Mouse (Mus musculus) forebrain, embryonic 14.5 days (tissue): ENCODE data around the gene Mcm3ap. TPM values are rescaled to one million over a fixed set of nuclear protein-coding genes. Genes with fewer than 3 reads are reported as not detected.
A peak's percentile ranks its signal among the peaks of the same experiment; 100 is the strongest.

Experiments used
- ATAC-seq: fragments of 200-750 bp; cut with Nextera tagmentation; 2 replicates; pipeline ENCODE4 v1.8.0; 2017; ENCODE audit warnings: mild to moderate bottlenecking, moderate library complexity
- DNase-seq: peaks from one replicate; pipeline ENCODE4 v3.0.0-alpha.2; 2015; ENCODE audit warnings: low spot score
- H3K27ac ChIP-seq: fragments of 300-500 bp; sonication (generic); 2 replicates; pipeline ENCODE4 v1.5.1; 2014; ENCODE audit warnings: low read depth, mild to moderate bottlenecking, control low read depth, low read length, moderate library complexity
- H3K27me3 ChIP-seq: fragments of 300-500 bp; sonication (generic); replicated peaks from 2 replicates; pipeline ENCODE4 v1.6.1; 2014; ENCODE audit warnings: low read length, control low read depth, mixed read lengths; ENCODE audit not compliant: control insufficient read depth, insufficient read depth
- H3K36me3 ChIP-seq: fragments of 300-500 bp; sonication (generic); 2 replicates; pipeline ENCODE4 v1.6.1; 2014; ENCODE audit warnings: low read length, control low read depth; ENCODE audit not compliant: control insufficient read depth, insufficient read depth
- H3K4me1 ChIP-seq: fragments of 300-500 bp; sonication (generic); 2 replicates; pipeline ENCODE4 v1.6.1; 2014; ENCODE audit warnings: antibody characterized with exemption, low read length, control low read depth; ENCODE audit not compliant: control insufficient read depth, insufficient read depth
- H3K4me2 ChIP-seq: fragments of 300-500 bp; sonication (generic); 2 replicates; pipeline ENCODE4 v1.6.1; 2014; ENCODE audit warnings: mild to moderate bottlenecking, control low read depth, low read length
- H3K4me3 ChIP-seq: fragments of 300-500 bp; sonication (generic); 2 replicates; pipeline ENCODE4 v1.5.1; 2014; ENCODE audit warnings: low read depth, low read length, control low read depth
- H3K9ac ChIP-seq: fragments of 300-500 bp; sonication (generic); 2 replicates; pipeline ENCODE4 v1.6.1; 2014; ENCODE audit warnings: mild to moderate bottlenecking, low read length, control low read depth, moderate library complexity
- H3K9me3 ChIP-seq: fragments of 300-500 bp; sonication (generic); replicated peaks from 2 replicates; pipeline ENCODE4 v1.6.1; 2016; ENCODE audit warnings: low read length, control low read depth, mixed read lengths; ENCODE audit not compliant: control insufficient read depth
- WGBS: fragments of 180-500 bp; shearing (Covaris S2); extraction: QIAGEN DNeasy Blood & Tissue Kit; methylation state at CpG from one replicate; pipeline ENCODE4 v1.1.7; 2014; 5-methylcytosine and 5-hydroxymethylcytosine counted together
- polyA plus RNA-seq: library from polyadenylated mRNA; unstranded; fragments of >200 nt; fragmentation: Nextera tagmentation; extraction: Ambion mirVana; gene quantifications from 2 replicates; pipeline ENCODE4 v1.2.1, GENCODE M21; 2014

Gene Mcm3ap
- polyA plus RNA-seq, 1 experiment from 2014 or later, result 65.3 TPM

DNA sequence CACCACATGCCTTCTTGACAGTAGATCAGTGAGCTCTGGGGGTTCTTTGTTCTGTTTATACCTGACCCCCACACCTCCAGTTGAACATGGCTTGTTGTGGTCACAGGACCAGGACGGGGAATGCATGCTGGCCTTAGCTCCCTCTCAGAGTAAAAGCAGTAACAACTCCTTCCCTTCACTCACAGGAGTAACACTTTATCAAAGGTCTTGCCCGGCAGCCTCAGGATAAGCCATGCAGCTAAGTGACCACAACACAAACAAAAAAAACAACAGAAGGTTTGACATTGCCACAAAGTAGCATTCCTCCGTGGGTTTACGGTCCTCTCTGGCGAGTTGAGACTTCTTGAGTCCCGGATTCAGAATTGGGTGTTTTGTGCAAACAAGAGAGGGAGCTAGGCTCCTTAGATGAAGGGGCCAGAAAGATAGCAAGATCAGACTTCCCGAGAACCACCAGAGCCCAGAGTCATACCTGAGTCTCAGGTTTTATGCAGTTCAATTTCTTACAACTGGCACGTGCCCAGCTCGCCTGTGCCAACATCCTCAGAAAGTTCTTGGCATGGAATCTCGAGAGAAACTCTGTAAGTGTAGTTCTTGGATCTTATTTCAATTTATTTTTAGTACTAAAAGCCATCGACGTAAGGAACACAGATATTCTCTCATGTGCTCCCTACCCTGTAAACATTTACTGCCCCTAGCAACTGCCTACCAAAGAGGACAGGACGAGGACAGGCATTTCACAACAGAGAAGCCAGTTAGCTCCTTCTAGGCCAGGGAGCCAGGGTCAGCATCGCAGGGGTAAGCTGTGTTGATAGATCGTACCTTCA lies 21.1 kb upstream of the Mcm3ap start:
- H3K4me2 ChIP-seq, result no peak overlapping the region
- peaks cover 8% of the 10 kb centered on the region; the same call in 1 of the 2 replicates for H3K4me1 ChIP-seq
- no peaks in the 10 kb centered on the region for H3K9me3 ChIP-seq
- H3K4me3 ChIP-seq, result no peak overlapping the region
- ATAC-seq, result no peak
- H3K36me3 ChIP-seq, result no peaks in the 10 kb centered on the region
- H3K27me3 ChIP-seq, result no peaks in the 10 kb centered on the region
- 82% methylated on average over 15 of the region's 15 CpGs for WGBS
- no peak overlapping the region for H3K9ac ChIP-seq
- H3K27ac ChIP-seq, result no peak overlapping the region
- DNase-seq, result no peak

- Histone ChIP-seq H3K27ac (no peak within 1 kb of the TSS), H3K4me1 (no peaks in the 10 kb centered on the region), H3K27me3 (no peaks in the 10 kb centered on the region), H3K9ac (no peak within 1 kb of the TSS), H3K9me3 (no peaks in the 10 kb centered on the region), H3K36me3 (no peaks in the 10 kb centered on the region), H3K4me3 (no peak within 1 kb of the TSS), H3K4me2 (no peak within 1 kb of the TSS)
- 62% methylated on average over 5 of the region's 5 CpGs for WGBS
- DNase-seq (no peak), ATAC-seq (no peak)
Measured at GRCm38 (mm10) chr10:76448851-76449250, 19.9 kb upstream of the Mcm3ap start, which contains the start of gene 2610028H24Rik. TSS of gene 2610028H24Rik (plus strand) at chr10:76449081.

GRCm38 (mm10) chr10:76455289-76455688 lies 13.4 kb upstream of the Mcm3ap start:
- H3K9ac ChIP-seq, result no peak overlapping the region
- no peaks in the 10 kb centered on the region for H3K27me3 ChIP-seq
- no peak overlapping the region for H3K4me3 ChIP-seq
- no peaks in the 10 kb centered on the region for H3K9me3 ChIP-seq
- WGBS, result 59% methylated on average over 5 of the region's 5 CpGs
- no peak overlapping the region for H3K4me2 ChIP-seq
- peak; percentile 44; the same call in 1 of the 2 replicates for ATAC-seq
- DNase-seq, result peak; percentile 68
- no peak overlapping the region for H3K27ac ChIP-seq
- H3K4me1 ChIP-seq, result no peaks in the 10 kb centered on the region
- H3K36me3 ChIP-seq, result no peaks in the 10 kb centered on the region

- Histone ChIP-seq H3K4me3 (no peak overlapping the region), H3K27ac (no peak overlapping the region), H3K9me3 (no peaks in the 10 kb centered on the region), H3K4me1 (no peaks in the 10 kb centered on the region), H3K9ac (no peak overlapping the region), H3K4me2 (no peak overlapping the region), H3K27me3 (no peaks in the 10 kb centered on the region), H3K36me3 (0 out of 2 replicates have a peak, but pooled peaks cover 6% of the 10 kb centered on the region)
- no peak for DNase-seq
- ATAC-seq, result no peak
- WGBS, result 89% methylated on average over 1 of the region's 1 CpGs
Measured at GRCm38 (mm10) chr10:76461255-76461654, 7.5 kb upstream of the Mcm3ap start.

- Histone ChIP-seq H3K4me3 (no peak overlapping the region), H3K36me3 (0 out of 2 replicates have a peak, but pooled peaks cover 6% of the 10 kb centered on the region), H3K9me3 (no peaks in the 10 kb centered on the region), H3K4me2 (no peak overlapping the region), H3K4me1 (no peaks in the 10 kb centered on the region), H3K27ac (no peak overlapping the region), H3K9ac (no peak overlapping the region), H3K27me3 (no peaks in the 10 kb centered on the region)
- ATAC-seq (no peak), DNase-seq (no peak)
- WGBS, result 93% methylated on average over 7 of the region's 7 CpGs
Measured at GRCm38 (mm10) chr10:76462312-76462711, 6.4 kb upstream of the Mcm3ap start.

- WGBS, result 89% methylated on average over 6 of the region's 6 CpGs
- Histone ChIP-seq H3K27me3 (no peaks in the 10 kb centered on the region), H3K27ac (no peak overlapping the region), H3K9me3 (no peaks in the 10 kb centered on the region), H3K4me3 (no peak overlapping the region), H3K9ac (no peak overlapping the region), H3K4me1 (no peaks in the 10 kb centered on the region), H3K4me2 (no peak overlapping the region), H3K36me3 (0 out of 2 replicates have a peak, but pooled peaks cover 6% of the 10 kb centered on the region)
- no peak for ATAC-seq
- DNase-seq, result no peak
Measured at GRCm38 (mm10) chr10:76462721-76463120, 6.0 kb upstream of the Mcm3ap start.

- H3K27me3 ChIP-seq, result no peaks in the 10 kb centered on the region
- H3K9ac ChIP-seq, result no peak overlapping the region
- no peaks in the 10 kb centered on the region for H3K4me1 ChIP-seq
- ATAC-seq (no peak), DNase-seq (no peak)
- H3K4me2 ChIP-seq, result no peak overlapping the region
- H3K27ac ChIP-seq, result no peak overlapping the region
- no peak overlapping the region for H3K4me3 ChIP-seq
- H3K9me3 ChIP-seq, result no peaks in the 10 kb centered on the region
- H3K36me3 ChIP-seq, result peaks cover 67% of the 10 kb centered on the region
- 91% methylated on average over 5 of the region's 5 CpGs for WGBS
Measured at GRCm38 (mm10) chr10:76473759-76474158, 5.0 kb downstream of the Mcm3ap start.

GRCm38 (mm10) chr10:76480851-76481250 lies 12.1 kb downstream of the Mcm3ap start:
- H3K9me3 ChIP-seq, result no peaks in the 10 kb centered on the region
- ATAC-seq (no peak), DNase-seq (no peak)
- H3K36me3 ChIP-seq, result peaks cover 97% of the 10 kb centered on the region
- H3K4me2 ChIP-seq, result no peak overlapping the region
- no peak overlapping the region for H3K4me3 ChIP-seq
- H3K4me1 ChIP-seq, result no peaks in the 10 kb centered on the region
- no peak overlapping the region for H3K9ac ChIP-seq
- H3K27me3 ChIP-seq, result no peaks in the 10 kb centered on the region
- H3K27ac ChIP-seq, result no peak overlapping the region
- 94% methylated on average over 13 of the region's 13 CpGs for WGBS

DNA sequence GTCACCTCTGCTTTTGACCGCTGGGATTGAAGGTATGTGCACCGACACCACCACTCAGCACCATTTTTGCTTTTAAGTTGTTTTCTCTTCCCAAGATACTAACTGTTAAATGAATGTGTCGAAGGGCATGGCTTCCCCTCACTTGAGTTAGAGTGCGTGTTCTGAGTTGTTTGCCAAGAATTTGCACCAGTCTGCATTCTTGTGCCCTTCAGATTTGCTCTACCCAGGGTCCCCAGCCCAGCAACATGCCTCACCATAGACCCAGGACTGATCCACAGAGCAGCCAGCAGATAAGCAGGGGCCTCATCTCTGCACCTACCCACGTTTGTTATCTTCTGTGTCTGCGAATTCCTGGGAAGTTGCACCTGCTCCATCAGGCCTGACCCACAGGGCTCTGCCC lies 12.8 kb downstream of the Mcm3ap start:
- no peaks in the 10 kb centered on the region for H3K4me1 ChIP-seq
- WGBS, result 93% methylated on average over 6 of the region's 6 CpGs
- no peaks in the 10 kb centered on the region for H3K27me3 ChIP-seq
- DNase-seq (no peak), ATAC-seq (no peak)
- no peak overlapping the region for H3K9ac ChIP-seq
- no peak overlapping the region for H3K4me3 ChIP-seq
- no peaks in the 10 kb centered on the region for H3K9me3 ChIP-seq
- no peak overlapping the region for H3K27ac ChIP-seq
- peaks cover 99% of the 10 kb centered on the region for H3K36me3 ChIP-seq
- H3K4me2 ChIP-seq, result no peak overlapping the region
